Mouse (Mus musculus) forebrain, embryonic 10.5 days (tissue): ENCODE measurements around the gene Rdh11. TPM values are rescaled to one million over a fixed set of nuclear protein-coding genes. Genes with fewer than 3 reads are reported as not detected.

Source experiments
- DNase-seq: peaks from one replicate; pipeline ENCODE4 v3.0.0-alpha.2; 2017; ENCODE audit warnings: low spot score; ENCODE audit errors: extremely low spot score
- H3K27ac ChIP-seq: fragments of 300-500 bp; sonication (generic); 2 replicates; pipeline ENCODE4 v1.5.1; 2016; ENCODE audit warnings: mild to moderate bottlenecking
- H3K27me3 ChIP-seq: fragments of 300-500 bp; sonication (generic); 2 replicates; pipeline ENCODE4 v1.6.1; 2016; ENCODE audit warnings: mild to moderate bottlenecking; ENCODE audit not compliant: poor library complexity, severe bottlenecking
- H3K36me3 ChIP-seq: fragments of 300-500 bp; sonication (generic); replicated peaks from 2 replicates; pipeline ENCODE4 v1.6.1; 2016; ENCODE audit warnings: mild to moderate bottlenecking, moderate library complexity
- H3K4me1 ChIP-seq: fragments of 300-500 bp; sonication (generic); 2 replicates; pipeline ENCODE4 v1.6.1; 2016
- H3K4me3 ChIP-seq: fragments of 300-500 bp; sonication (generic); 2 replicates; pipeline ENCODE4 v1.5.1; 2016; ENCODE audit warnings: mild to moderate bottlenecking, moderate library complexity
- H3K9me3 ChIP-seq: fragments of 300-500 bp; sonication (generic); 2 replicates; pipeline ENCODE4 v1.6.1; 2016; ENCODE audit warnings: mild to moderate bottlenecking, moderate library complexity
- WGBS: fragments of 180-500 bp; shearing (Covaris S2); methylation state at CpG from one replicate; pipeline ENCODE4 v1.1.7; 2016; 5-methylcytosine and 5-hydroxymethylcytosine counted together
- polyA plus RNA-seq: library from polyadenylated mRNA; unstranded; fragments of >200 nt; fragmentation: Nextera tagmentation; extraction: Ambion mirVana; gene quantifications from 2 replicates; pipeline ENCODE4 v1.2.1, GENCODE M21; 2016

Rdh11 gene
- polyA plus RNA-seq, 1 experiment from 2014 or later = 20.7 TPM

DNA sequence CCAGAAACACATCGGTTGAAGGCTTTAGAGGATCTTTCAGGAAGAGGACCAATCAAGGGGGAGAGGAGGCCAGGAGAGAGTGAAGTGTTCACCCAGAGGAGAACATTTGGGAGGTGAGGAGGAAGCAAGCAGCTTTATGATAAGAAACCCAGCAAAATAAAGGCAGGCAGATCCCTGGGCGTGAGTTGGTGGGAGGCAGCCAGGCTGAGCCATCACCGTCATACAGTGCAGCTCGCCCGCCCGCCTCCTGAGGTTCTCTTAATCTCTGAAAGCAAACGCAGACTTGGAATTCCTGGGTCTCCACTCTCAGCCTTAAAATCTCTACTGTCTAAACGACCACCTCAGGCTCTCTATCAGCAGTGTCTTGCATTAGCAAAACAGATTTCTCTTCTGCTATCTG, 57.4 kb downstream of the Rdh11 start:
- H3K36me3 ChIP-seq = no peaks in the 10 kb centered on the region
- no peaks in the 10 kb centered on the region for H3K9me3 ChIP-seq
- peaks cover 41% of the 10 kb centered on the region for H3K27me3 ChIP-seq
- 33% methylated on average over 8 of the region's 8 CpGs for WGBS
- H3K27ac ChIP-seq = no peak overlapping the region
- H3K4me3 ChIP-seq = no peak overlapping the region
- peaks cover 18% of the 10 kb centered on the region for H3K4me1 ChIP-seq
- no peak for DNase-seq

GRCm38 (mm10) chr12:79131706-79132460, 60.2 kb downstream of the Rdh11 start:
- 29% methylated on average over 5 of the region's 5 CpGs for WGBS
- Histone ChIP-seq H3K27me3 (peaks cover 45% of the 10 kb centered on the region), H3K4me3 (peak overlapping the region; percentile 59), H3K4me1 (peaks cover 18% of the 10 kb centered on the region), H3K9me3 (no peaks in the 10 kb centered on the region), H3K27ac (no peak overlapping the region), H3K36me3 (no peaks in the 10 kb centered on the region)
- DNase-seq = no peak

DNA sequence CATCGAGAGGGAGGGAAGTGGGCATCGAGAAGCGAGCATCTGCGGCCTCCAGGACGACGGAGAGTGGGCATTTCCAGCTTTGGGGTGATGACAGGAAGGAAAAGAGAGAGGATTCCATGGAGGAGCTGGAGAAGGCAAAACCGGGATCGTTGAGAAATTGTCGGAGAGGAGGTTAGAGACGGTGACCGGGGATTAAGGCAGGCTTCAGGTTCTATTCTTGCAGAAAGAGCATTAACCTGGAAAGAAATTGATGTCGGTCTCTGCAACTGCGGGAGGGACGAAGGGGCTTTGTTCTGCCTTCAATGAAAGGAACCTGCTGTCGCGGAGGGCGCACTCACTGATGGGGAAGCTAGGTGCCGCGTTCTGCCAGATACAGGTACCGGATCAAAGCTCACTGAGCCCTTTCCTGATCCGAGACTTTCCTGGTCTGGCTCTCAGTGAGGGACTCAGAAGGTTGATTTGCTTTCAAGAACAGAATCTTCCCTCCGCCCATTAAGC, 60.9 kb downstream of the Rdh11 start:
- Histone ChIP-seq H3K9me3 (no peaks in the 10 kb centered on the region), H3K36me3 (no peaks in the 10 kb centered on the region), H3K4me3 (peak overlapping the region; percentile 59), H3K4me1 (peaks cover 18% of the 10 kb centered on the region), H3K27ac (peak overlapping the region; percentile 44; the same call in 1 of the 2 replicates), H3K27me3 (peaks cover 45% of the 10 kb centered on the region)
- WGBS = under 1% methylated on average over 22 of the region's 22 CpGs
- DNase-seq = peak; percentile 16

- no peaks in the 10 kb centered on the region for H3K9me3 ChIP-seq
- H3K4me3 ChIP-seq = peak within 1 kb of the TSS; percentile 59
- peaks cover 18% of the 10 kb centered on the region for H3K4me1 ChIP-seq
- WGBS = under 1% methylated on average over 47 of the region's 47 CpGs
- H3K27ac ChIP-seq = peak within 1 kb of the TSS; percentile 44; the same call in 1 of the 2 replicates
- peaks cover 45% of the 10 kb centered on the region for H3K27me3 ChIP-seq
- H3K36me3 ChIP-seq = no peaks in the 10 kb centered on the region
- peak; percentile 77 for DNase-seq
Observed at GRCm38 (mm10) chr12:79130299-79131177, 61.6 kb downstream of the Rdh11 start, which contains the start of gene Arg2. TSS of gene Arg2 (plus strand) at chr12:79130777.

Other genes with a start within 250 kb of the Rdh11 start
- gene Tmem229b, start 184.7 kb downstream of the Rdh11 start, polyA plus RNA-seq = 3.2 and 5.0 TPM in 2 replicates
- gene Plekhh1, start 163.1 kb downstream of the Rdh11 start, polyA plus RNA-seq = 6.3 and 6.6 TPM in 2 replicates
- 33.9 and 34.8 TPM in 2 replicates for gene Pigh, start 102.6 kb downstream of the Rdh11 start, polyA plus RNA-seq
- 1.5 and 2.4 TPM in 2 replicates for gene Arg2, start 61.5 kb downstream of the Rdh11 start, polyA plus RNA-seq
- 90.7 and 91.4 TPM in 2 replicates for gene Vti1b, start 19.6 kb downstream of the Rdh11 start, polyA plus RNA-seq
- gene Rdh12, start 16.6 kb upstream of the Rdh11 start, polyA plus RNA-seq = 1.0 and 2.6 TPM in 2 replicates
- gene Zfyve26, start 104.0 kb upstream of the Rdh11 start, polyA plus RNA-seq = 13.9 and 15.9 TPM in 2 replicates
- 7.1 and 7.5 TPM in 2 replicates for gene Rad51b, start 105.0 kb upstream of the Rdh11 start, polyA plus RNA-seq